Mouse (Mus musculus): ENCODE measurements around the gene Gars.

Gene Gars

GRCm38 (mm10) chr6:55037799-55038670 is at the start of gene Gars:
TSS of gene Gars (plus strand) at chr6:55038007.
- in situ Hi-C loops (cut with MboI, MseI): loop anchor here in 1 of 2 experiments (5.0 kb wide), 1 partner anchor 41 kb away; no protein-coding TSS in a partner anchor

DNA sequence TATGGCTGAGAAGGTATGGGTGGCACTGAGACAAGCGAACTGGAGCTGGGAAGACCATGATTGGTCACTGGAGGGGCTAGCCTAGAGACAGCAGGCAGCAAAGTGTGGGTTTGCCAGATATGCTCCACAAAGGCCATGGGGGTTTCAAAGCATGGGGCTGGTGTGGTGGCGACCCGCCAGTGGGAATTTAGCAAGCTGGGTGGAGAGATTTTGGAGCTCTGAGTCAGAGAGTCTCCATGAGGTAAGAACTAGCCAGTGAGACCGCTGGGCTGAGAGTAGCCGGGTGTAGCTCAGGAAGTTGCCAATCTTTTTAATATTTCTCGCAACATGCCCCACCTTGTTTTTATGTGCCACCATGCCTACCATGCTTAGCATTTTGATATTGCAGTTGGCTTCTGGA is 49.7 kb upstream of the Gars start:
- in situ Hi-C loops (cut with MboI, MseI): no loop called here

GRCm38 (mm10) chr6:54991189-54991588 is 46.6 kb upstream of the Gars start:
- in situ Hi-C loops (cut with MboI, MseI): loop anchor here in 1 of 2 experiments (5.0 kb wide), 1 partner anchor 179 kb away; no protein-coding TSS in a partner anchor

DNA sequence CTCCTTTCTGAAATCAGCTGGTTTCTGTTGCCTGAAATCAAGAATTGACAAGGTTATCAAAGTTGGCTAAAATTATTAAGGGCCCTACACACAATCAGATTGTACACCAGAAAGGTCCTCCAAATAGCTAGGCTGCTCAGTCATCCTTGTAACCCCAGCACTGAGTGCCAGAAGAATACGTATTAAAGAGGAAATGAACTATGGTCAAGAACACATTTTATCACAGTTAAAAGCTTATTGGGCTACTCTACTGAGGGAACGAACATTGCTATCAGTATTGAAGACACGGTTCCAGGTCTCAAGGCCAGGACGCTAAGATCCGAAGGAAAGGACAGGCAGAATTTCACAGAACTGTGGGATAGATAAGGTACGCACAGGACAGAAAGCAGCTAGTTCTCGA is 45.7 kb upstream of the Gars start:
- in situ Hi-C loops (cut with MboI, MseI): loop anchor here in 1 of 2 experiments (5.0 kb wide), 1 partner anchor 180 kb away; no protein-coding TSS in a partner anchor

- in situ Hi-C loops (cut with MboI, MseI): loop anchor here in 1 of 2 experiments (5.0 kb wide), 1 partner anchor 180 kb away; no protein-coding TSS in a partner anchor
Observed at GRCm38 (mm10) chr6:54992734-54993260, 45.0 kb upstream of the Gars start, which contains the start of gene Ggct. TSS of gene Ggct (minus strand) at chr6:54992950.

- in situ Hi-C loops (cut with MboI, MseI): loop anchor here in 1 of 2 experiments (5.0 kb wide), 1 partner anchor 41 kb away; the partner anchor contains the start of gene Gars
Observed at GRCm38 (mm10) chr6:54996361-54996760, 41.4 kb upstream of the Gars start.

DNA sequence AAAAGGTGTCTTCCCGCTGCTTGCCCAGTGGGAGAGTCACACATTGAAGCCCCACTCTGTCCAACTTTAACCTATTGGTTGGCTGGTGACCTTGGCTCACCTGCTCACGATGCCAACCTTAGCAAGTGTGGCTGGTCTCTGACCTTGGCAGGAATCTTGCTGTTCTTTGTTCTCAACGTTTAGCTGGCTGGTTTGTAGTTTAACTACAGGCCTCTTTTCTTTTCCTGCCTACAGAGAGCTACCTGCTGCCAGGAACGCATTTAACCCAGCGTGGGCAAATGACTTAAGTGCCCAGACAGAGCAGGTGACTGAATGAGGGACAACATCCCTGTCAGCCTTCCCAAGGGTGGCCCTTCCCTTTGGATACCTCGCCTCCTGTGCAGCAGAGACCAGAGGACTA is 40.1 kb upstream of the Gars start:
- in situ Hi-C loops (cut with MboI, MseI): loop anchor here in 1 of 2 experiments (5.0 kb wide), 1 partner anchor 40 kb away; the partner anchor contains the start of gene Gars

DNA sequence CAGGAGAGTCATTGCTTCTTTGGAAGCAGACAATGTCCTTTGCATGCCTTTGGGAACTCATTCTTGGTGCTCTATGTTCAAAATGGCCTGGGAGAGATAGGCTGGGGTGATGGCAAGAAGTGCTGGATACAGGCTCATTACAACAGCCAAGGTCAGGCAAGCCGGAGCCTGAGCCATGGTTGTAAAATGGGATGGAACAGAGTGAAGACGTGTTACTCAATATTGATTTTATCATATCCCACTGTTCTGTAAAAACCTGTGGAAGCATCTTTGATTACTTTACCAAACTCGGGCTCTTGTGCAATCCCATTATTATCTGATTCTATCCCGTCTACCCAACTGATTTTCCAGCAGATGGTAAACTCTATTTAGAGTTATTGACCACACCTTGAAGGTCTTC is 36.5 kb upstream of the Gars start:
- in situ Hi-C loops (cut with MboI, MseI): no loop called here

GRCm38 (mm10) chr6:55002438-55002837 is 35.4 kb upstream of the Gars start:
- in situ Hi-C loops (cut with MboI, MseI): no loop called here

- in situ Hi-C loops (cut with MboI, MseI): no loop called here
Observed at GRCm38 (mm10) chr6:55003559-55003958, 34.2 kb upstream of the Gars start.

- in situ Hi-C loops (cut with MboI, MseI): no loop called here
Observed at GRCm38 (mm10) chr6:55008401-55008800, 29.4 kb upstream of the Gars start.

- in situ Hi-C loops (cut with MboI, MseI): loop anchor here in 1 of 2 experiments (10.0 kb wide), 1 partner anchor 925 kb away; no protein-coding TSS in a partner anchor
Observed at GRCm38 (mm10) chr6:55009391-55010230, 28.2 kb upstream of the Gars start.

- in situ Hi-C loops (cut with MboI, MseI): loop anchor here in 1 of 2 experiments (10.0 kb wide), 1 partner anchor 926 kb away; no protein-coding TSS in a partner anchor
Observed at GRCm38 (mm10) chr6:55010330-55011091, 27.3 kb upstream of the Gars start.

GRCm38 (mm10) chr6:55012516-55012915 is 25.3 kb upstream of the Gars start:
- in situ Hi-C loops (cut with MboI, MseI): loop anchor here in 1 of 2 experiments (10.0 kb wide), 1 partner anchor 928 kb away; no protein-coding TSS in a partner anchor

GRCm38 (mm10) chr6:55014184-55014583 is 23.6 kb upstream of the Gars start:
- in situ Hi-C loops (cut with MboI, MseI): loop anchor here in 1 of 2 experiments (10.0 kb wide), 1 partner anchor 929 kb away; no protein-coding TSS in a partner anchor

DNA sequence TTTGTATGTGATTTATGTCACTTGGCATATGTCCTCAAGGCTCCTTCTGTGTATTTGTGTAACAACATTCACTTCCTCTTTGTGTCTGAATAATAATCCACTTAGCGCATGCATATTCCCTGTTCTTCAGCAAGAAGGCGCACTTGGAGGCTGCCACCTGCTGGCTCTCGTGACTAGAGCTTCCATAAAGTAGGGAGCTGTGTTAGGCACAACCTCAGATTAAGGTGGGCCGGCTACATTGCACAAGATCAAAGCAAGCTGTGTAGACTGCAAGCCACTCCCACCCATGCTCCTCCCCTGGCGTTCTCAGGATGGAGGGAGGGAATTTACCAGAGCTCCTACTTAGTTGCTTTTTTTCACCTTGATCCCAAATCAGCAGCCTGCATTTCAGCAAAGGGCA is 21.6 kb upstream of the Gars start:
- in situ Hi-C loops (cut with MboI, MseI): loop anchor here (5.0 to 10.0 kb wide), 3 partner anchors 146 to 931 kb away; no protein-coding TSS in a partner anchor

- in situ Hi-C loops (cut with MboI, MseI): loop anchor here (5.0 to 10.0 kb wide), 3 partner anchors 145 to 932 kb away; no protein-coding TSS in a partner anchor
Observed at GRCm38 (mm10) chr6:55016710-55017583, 20.9 kb upstream of the Gars start.

- in situ Hi-C loops (cut with MboI, MseI): loop anchor here (5.0 to 10.0 kb wide), 3 partner anchors 144 to 934 kb away; no protein-coding TSS in a partner anchor
Observed at GRCm38 (mm10) chr6:55018417-55018816, 19.4 kb upstream of the Gars start.

GRCm38 (mm10) chr6:55021806-55022205 is 16.0 kb upstream of the Gars start:
- in situ Hi-C loops (cut with MboI, MseI): no loop called here

Measured in T-helper 17 cell (primary cell).